Mouse (Mus musculus) E14TG2a.4 (cell line): ENCODE results near the gene Lrrc28.

Source experiments
- CTCF ChIP-seq: conservative IDR thresholded peaks from 2 replicates; pipeline ENCODE4 v1.5.1; 2014; ENCODE audit warnings: low read length
- NANOG ChIP-seq: IDR thresholded peaks from 2 replicates; pipeline ENCODE4 v1.6.1; 2014; ENCODE audit warnings: borderline replicate concordance, low read length, mixed read lengths
- POU5F1 ChIP-seq: IDR thresholded peaks from 2 replicates; pipeline ENCODE4 v1.6.1; 2014; ENCODE audit warnings: low read length, borderline replicate concordance

GRCm38 (mm10) chr7:67500878-67501277, 144.2 kb downstream of the Lrrc28 start:
- TF ChIP-seq CTCF (no peak), NANOG (no peak), POU5F1 (no peak)
